Mouse (Mus musculus): ENCODE results near the gene Olfr1112.
"Not testable (repeated sequence)": the region's sequence is repeated elsewhere in the genome, so short reads cannot be mapped to it uniquely, and the experiment has no call there.

Gene Olfr1112

GRCm38 (mm10) chr2:87187498-87187897 lies at the start of gene Olfr1112:
Gene Olfr1112 (plus strand): TSS chr2:87187798.
- no peak for DNase-seq (ENCODE audit: low spot score in 2 of 2)

- no peak for DNase-seq (ENCODE audit: low spot score in 2 of 2)
Observed at GRCm38 (mm10) chr2:87140200-87140599, 47.4 kb upstream of the Olfr1112 start, which contains the start of gene Olfr1110. Gene Olfr1110 (minus strand): TSS chr2:87140300.

DNA sequence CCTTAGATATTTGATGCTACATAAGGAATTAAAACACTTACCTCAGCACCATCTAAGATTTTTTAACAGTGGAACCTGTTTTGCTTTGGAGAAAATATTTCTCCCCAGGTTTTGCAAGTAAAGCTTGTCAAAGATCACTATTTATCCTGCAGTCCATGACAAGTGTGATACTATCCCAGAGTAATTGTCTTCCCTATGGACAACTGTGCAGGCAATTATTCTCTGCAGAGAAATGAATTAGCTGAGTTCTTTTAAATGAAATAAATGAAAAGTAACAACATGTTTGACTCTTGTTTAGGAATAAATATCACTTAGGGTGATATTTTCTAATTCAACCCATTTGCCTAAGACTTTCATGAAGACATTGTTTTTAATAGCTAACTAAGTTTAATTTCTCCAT lies 35.1 kb upstream of the Olfr1112 start, which contains the start of gene Olfr1111:
Gene Olfr1111 (minus strand): TSS at position 101 of the 400 bp plus-strand sequence.
- DNase-seq (ENCODE audit: low spot score in 2 of 2), result no peak

- not testable (repeated sequence) for DNase-seq (ENCODE audit: low spot score in 2 of 2)
Observed at GRCm38 (mm10) chr2:87167731-87168130, 19.9 kb upstream of the Olfr1112 start.

DNA sequence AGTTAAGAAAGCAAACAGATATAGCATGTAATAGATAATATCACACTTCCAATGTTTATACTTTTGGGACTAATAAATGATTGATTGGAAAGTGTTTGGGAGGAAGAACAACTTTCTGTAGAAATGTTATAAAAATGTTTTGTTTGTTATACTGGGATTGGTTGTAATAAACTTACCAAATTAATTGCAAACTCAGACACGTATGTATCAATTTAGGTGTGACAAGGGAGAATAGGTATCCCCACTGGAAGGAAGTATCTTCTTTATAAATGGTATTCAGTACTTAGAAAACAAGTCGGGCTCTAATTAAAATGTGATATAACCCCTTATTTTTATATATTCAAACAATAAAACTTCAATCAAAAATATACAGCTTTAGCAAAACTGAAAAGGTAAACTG lies 21.1 kb downstream of the Olfr1112 start, which contains the start of gene Olfr1113:
Gene Olfr1113 (plus strand): TSS at position 301 of the 400 bp plus-strand sequence.
- DNase-seq (ENCODE audit: low spot score in 2 of 2), result no peak
